Mouse (Mus musculus) A20 (cell line): ENCODE data around the gene Npcd.

ENCODE experiments used
- DNase-seq: peaks from one replicate; pipeline ENCODE4 v3.0.0-alpha.2; 2011; ENCODE audit warnings: low read depth, low spot score

Gene Npcd

GRCm38 (mm10) chr15:79803533-79804351 is 30.3 kb downstream of the Npcd start:
- DNase-seq = no peak

- no peak for DNase-seq
Observed at GRCm38 (mm10) chr15:79802304-79802703, 31.7 kb downstream of the Npcd start.

- DNase-seq = no peak
Observed at GRCm38 (mm10) chr15:79801646-79802045, 32.4 kb downstream of the Npcd start.

GRCm38 (mm10) chr15:79800701-79801100 is 33.3 kb downstream of the Npcd start:
- no peak for DNase-seq

GRCm38 (mm10) chr15:79798591-79798990 is 35.4 kb downstream of the Npcd start:
- DNase-seq = no peak

- no peak for DNase-seq
Observed at GRCm38 (mm10) chr15:79797680-79798079, 36.4 kb downstream of the Npcd start.

- DNase-seq = no peak
Observed at GRCm38 (mm10) chr15:79797096-79797495, 36.9 kb downstream of the Npcd start.

GRCm38 (mm10) chr15:79796256-79796655 is 37.8 kb downstream of the Npcd start:
- DNase-seq = no peak

- DNase-seq = no peak
Observed at GRCm38 (mm10) chr15:79794173-79794572, 39.9 kb downstream of the Npcd start.

- no peak for DNase-seq
Observed at GRCm38 (mm10) chr15:79793076-79793475, 41.0 kb downstream of the Npcd start.

GRCm38 (mm10) chr15:79792455-79792854 is 41.6 kb downstream of the Npcd start:
- no peak for DNase-seq

GRCm38 (mm10) chr15:79791502-79791901 is 42.5 kb downstream of the Npcd start:
- DNase-seq = peak; percentile 50

GRCm38 (mm10) chr15:79790905-79791304 is 43.1 kb downstream of the Npcd start:
- DNase-seq = no peak

GRCm38 (mm10) chr15:79790111-79790510 is 43.9 kb downstream of the Npcd start:
- DNase-seq = no peak

- no peak for DNase-seq
Observed at GRCm38 (mm10) chr15:79787815-79788214, 46.2 kb downstream of the Npcd start.

- DNase-seq = no peak
Observed at GRCm38 (mm10) chr15:79785056-79785455, 49.0 kb downstream of the Npcd start.

- no peak for DNase-seq
Observed at GRCm38 (mm10) chr15:79777749-79778148, 56.3 kb downstream of the Npcd start, which contains the start of gene Dnal4. Gene Dnal4 (minus strand): TSS chr15:79777849.

- DNase-seq = no peak
Observed at GRCm38 (mm10) chr15:79775662-79776061, 58.4 kb downstream of the Npcd start.

GRCm38 (mm10) chr15:79774117-79775027 is 59.7 kb downstream of the Npcd start:
- peak; percentile 98 for DNase-seq

- no peak for DNase-seq
Observed at GRCm38 (mm10) chr15:79770629-79771240, 63.3 kb downstream of the Npcd start.

- no peak for DNase-seq
Observed at GRCm38 (mm10) chr15:79768302-79768701, 65.7 kb downstream of the Npcd start.
